Mouse (Mus musculus) gastrocnemius, postnatal 14 days (tissue): ENCODE measurements around the gene Fbxo36. TPM values are rescaled to one million over a fixed set of nuclear protein-coding genes. Genes with fewer than 3 reads are reported as not detected.

Experiments used
- DNase-seq: peaks from one replicate; pipeline ENCODE4 v3.0.0; 2021; ENCODE audit warnings: mixed read lengths
- intact Hi-C: fragments of 180-260 bp; cut with DNase I; formaldehyde crosslinking; loops from one replicate; pipeline ENCODE4 v1.15.1; 2025; ENCODE audit warnings: low total_unique reads
- total RNA-seq, 2 experiments: library from RNA; stranded (reverse); gene quantifications; 2 replicates each; pipeline ENCODE4 v1.2.3; 2021

Fbxo36 gene
- total RNA-seq, 2 experiments from 2014 or later = 1.5 to 1.8 TPM

DNA sequence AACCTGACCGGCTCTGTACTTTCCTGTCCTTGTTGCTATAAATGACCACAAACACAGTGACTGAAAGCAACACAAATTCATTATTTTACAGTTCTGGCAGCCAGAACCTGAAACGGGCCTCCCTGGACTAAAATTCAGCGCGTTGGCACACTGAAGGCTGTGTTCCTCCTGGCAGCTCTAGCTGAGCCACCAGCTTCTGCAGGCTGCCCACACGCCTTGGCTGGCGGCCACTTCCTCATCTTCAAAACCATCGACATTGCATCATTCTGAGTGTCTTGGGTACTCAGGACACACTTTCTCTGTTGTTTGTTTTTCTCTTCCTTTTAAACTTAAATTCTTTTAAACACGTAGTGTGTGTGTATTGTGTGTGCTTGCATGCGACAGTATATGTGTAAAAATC is 96.0 kb downstream of the Fbxo36 start:
- intact Hi-C loops = no loop called here
- DNase-seq = peak; percentile 27

DNA sequence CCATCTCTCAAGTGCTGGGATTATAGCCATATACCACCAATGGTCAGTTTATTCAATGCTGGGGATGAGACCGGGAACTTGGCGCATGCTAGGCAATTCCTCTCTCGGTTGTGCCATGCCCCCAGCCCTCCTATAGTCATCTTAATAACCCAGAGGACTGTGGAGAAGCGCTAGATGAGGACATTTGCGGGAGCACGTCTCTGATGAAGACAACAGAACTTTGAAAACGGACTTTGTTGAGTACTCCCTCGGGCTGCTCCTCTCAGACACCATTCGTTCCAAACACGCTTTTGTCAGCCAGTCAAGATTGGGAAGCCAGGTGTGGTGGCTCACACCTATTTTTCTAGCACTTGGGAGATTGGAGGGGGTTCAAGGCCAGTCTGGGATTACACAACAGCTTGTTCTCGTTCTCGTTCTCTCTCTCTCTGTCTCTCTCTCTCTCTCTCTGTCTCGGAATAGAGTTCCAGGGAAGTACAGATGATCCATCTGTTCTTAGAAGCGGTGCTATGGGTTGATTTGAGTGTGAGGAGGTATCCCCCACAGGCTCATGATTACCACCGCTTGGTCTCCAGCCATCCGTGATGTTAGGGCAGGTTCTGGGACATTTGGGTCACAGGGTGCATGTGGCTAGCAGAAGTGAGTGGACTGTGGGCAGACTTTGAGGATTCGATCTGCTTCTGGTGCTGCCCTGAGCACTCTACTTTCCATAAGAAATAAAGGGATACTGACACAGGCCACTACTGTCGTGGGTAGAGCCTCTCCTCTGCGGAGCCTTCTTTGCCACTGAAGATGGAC is 97.3 kb downstream of the Fbxo36 start:
- DNase-seq = no peak
- intact Hi-C loops = no loop called here

DNA sequence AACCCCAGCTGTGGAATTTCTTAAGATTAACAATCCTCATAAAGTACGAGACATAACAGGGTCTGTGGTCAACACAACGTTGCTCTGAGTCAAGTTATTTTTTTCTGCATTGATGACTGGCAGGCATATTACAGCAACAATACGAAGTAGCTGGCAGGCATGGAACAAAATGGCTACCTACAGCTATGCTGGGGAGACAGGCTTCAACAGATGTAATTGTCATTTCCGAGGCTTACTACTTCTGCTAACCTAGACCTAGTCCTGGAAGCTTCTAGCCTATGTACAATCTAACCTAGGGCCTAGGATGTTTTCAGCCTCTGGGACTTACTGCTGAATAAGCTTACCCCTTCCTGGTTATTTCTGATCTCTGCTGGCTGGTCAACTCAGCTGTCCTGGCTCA is 99.8 kb downstream of the Fbxo36 start:
- DNase-seq = no peak
- intact Hi-C loops = no loop called here

DNA sequence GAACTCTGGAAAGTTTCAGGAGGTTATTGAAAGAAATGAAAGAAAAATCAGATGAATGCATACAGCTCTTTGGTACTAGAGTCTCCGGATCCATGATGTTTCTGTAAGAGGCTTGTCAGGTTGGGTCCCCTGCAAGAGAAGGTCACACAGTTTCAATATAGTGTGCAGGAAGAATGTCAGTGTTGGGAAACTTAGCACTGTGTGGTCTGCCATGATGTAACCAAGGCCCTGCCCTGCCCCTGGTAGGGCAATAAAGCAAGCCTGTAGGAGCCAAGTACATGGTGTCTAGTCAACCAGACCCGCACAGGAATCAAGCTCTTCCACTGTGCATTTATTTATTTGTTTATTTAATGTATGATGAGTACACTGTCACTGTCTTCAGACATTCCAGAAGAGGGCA is 100.7 kb downstream of the Fbxo36 start:
- DNase-seq = no peak
- intact Hi-C loops = no loop called here

DNA sequence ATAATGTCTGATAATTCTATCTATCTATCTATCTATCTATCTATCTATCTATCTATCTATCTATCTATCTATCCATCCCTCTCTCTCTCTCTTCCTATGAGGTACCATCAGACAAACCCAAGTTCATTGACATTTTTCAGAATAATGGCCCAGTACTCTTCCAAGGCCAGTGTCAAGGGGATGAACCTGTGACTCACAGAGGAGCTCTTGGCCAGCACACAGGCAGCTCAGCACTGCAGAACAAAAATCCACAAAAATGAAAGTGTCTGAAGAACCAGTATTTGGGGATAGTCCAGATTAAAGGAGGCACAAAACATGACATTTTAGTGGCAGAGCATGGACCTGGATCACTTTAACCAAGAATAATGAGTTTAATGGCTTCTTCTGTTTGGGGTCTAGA is 103.0 kb downstream of the Fbxo36 start:
- intact Hi-C loops = no loop called here
- DNase-seq = no peak

DNA sequence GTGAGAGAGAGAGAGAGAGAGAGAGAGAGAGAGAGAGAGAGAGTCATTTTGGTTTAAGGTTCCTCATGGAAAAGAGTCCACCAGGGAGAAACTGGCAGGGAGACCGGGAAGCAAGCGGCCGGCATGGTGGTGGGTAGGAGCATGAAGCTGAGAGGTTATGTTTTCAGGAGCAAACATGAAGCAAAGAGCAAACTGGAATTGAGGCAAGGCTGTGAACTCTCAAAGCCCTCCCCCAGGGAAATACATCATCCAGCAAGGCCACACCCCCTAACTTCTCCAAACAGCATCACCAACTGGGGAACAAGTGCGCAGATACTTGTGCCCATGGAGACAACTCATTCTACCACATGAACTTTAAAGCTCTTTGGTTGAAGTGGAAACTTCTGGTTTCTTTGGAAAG is 103.9 kb downstream of the Fbxo36 start:
- intact Hi-C loops = no loop called here

DNA sequence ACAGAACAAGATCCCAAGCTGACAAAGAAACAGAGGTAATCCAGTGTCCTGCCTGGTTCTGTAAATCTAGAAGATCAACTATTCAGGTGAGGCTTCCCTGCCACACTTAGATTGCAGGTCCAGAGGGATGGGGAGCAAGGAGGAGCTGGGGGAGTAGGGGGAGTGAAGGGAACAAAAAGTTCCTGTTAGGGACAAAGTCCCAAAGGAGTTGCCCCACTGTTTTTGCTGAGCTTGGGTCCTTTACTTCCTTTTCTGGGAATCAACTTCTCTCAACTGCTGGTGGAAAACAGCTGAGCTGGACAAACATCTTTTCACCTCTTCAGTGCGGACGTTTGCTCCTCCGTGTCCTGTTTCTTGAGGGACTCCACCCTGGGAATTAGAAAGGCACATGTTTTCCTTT is 106.3 kb downstream of the Fbxo36 start:
- DNase-seq = no peak

More for the DNA sequence above, 103.9 kb downstream of the Fbxo36 start:
- no peak for DNase-seq

DNA sequence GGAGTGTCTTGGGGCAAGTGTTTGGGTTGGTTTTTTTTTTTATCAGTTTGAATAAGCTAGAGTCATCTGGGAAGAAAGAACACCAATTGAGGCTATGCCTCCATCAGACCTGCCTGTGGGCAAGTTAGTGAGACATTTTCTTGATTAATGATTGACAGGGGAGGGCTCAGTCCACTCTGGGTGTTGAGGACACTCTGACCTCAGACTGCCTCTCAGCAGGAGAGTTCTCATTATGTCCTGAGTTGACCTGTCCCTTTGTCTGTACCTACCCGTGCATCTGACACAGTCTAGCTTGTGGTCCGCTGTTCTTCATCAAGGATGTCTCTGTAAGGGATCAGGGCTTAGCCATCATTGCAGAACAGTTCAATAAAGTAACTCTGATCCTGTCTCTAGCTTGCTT is 107.7 kb downstream of the Fbxo36 start:
- DNase-seq = no peak
- intact Hi-C loops = no loop called here

More for the DNA sequence above, 106.3 kb downstream of the Fbxo36 start:
- intact Hi-C loops = no loop called here

Other genes with a start within 250 kb of the Fbxo36 start
- gene Dner, start 143.6 kb upstream of the Fbxo36 start, total RNA-seq = under 1 TPM; 0.47 to 0.90 TPM
- gene Trip12, start 675 bp downstream of the Fbxo36 start, total RNA-seq = 100 to 1,000 TPM; 171 to 173 TPM
- gene Slc16a14, start 95.3 kb downstream of the Fbxo36 start, total RNA-seq = under 1 TPM; 0.27 to 0.38 TPM